Mouse (Mus musculus) kidney, postnatal 36 days (tissue): ENCODE results near the gene Eprs.
"Not testable (repeated sequence)": the region's sequence is repeated elsewhere in the genome, so short reads cannot be mapped to it uniquely, and the experiment has no call there.

Source experiments
- DNase-seq, 2 experiments: peaks; one replicate each; pipeline ENCODE4 v3.0.0; 2021 to 2022; ENCODE audit warnings: mixed read lengths in 2 of 2

The Eprs gene

DNA sequence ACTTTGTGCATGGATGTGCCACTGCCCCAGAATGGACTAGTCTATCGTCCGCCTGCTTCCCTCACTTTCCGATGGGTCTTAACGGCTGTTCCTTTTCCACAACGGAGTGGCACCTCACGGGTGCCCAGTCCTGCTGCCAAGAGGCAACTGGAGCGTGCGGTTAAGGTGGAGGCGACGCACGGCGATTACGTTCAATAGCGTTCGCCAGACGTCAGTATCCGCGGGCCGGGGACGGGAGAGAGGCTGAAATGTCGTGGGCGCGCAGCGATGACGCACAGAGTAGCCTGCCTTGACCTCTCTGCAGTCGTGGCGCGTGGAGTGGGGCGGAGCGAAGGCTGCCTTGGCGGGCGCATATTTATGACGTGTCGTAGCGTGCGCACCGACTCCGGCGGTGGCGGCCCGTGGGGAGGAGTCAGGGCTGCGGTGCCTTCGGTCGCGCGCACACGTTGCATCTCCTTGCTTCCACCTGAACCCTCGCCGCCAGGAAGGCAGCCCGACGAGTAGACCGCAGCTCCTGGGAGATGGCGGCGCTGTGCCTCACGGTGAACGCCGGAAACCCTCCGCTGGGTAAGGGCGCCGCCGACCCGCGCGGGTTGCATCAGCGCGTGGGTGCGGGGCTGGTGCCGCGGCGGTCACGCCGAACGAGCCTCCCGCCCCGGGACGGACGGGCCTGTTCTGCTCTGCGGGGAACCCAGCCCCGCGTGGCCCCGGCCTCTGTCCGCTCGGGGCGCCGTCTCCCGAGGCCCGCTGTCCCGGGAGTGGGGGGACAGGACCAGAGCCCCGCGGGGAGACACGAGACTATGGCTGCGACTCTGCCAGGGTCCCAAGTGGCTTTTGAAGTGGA is at the start of gene Eprs:
Gene Eprs (plus strand): TSS at position 368 of the 844 bp plus-strand sequence.
- peak; percentile 99 for DNase-seq

DNA sequence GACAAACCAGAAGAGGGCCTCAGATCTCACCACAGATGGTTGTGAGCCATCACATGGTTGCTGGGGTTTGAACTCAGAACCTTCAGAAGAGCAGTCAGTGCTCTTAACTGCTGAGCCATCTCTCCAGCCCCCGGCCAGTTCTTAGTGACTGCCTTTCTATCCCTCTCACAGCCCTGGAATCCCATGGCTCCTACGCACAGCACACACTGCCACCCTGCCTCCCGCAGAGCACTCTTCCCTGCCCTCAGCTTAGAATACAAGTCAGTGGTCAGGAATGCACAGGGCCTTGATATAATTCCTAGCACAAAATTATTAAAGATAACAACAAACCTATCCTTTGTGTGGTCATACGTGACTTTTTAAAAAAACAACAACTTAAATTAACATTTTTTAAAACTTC is 48.3 kb upstream of the Eprs start:
- DNase-seq, result no peak

DNA sequence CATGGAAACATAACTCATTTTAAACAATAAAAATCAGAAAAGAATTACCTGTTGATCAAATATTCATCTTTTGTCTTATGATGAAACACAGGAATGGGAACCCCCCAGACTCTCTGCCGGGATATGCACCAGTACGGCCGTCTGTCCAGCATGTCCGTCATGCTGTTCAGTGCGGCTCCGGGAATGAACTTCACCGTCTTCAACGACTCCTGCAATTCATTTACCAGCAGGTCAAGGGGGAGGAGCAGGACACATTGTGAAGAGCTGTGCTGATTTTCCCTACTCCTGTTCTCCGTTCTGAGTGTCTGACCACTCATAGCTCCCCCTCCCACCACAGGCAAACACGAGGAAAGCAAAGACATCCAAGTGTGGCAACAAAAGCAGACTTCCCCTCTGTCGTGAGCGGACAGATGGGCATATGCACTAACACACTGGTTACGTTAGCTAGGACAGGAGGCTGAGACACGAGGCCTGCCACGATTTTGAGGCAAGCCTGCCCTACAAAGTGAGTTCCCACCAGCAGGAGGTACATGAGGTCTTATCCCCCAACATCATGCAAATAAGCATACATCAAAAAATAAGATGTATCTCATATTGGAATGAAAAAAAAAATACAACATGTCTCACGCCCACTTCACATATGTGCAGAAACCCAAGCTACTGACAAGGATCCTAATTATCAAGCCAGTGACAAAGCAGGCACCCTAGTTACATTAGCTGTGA is 46.8 kb upstream of the Eprs start:
- DNase-seq, result peak; percentile 54 to 67

DNA sequence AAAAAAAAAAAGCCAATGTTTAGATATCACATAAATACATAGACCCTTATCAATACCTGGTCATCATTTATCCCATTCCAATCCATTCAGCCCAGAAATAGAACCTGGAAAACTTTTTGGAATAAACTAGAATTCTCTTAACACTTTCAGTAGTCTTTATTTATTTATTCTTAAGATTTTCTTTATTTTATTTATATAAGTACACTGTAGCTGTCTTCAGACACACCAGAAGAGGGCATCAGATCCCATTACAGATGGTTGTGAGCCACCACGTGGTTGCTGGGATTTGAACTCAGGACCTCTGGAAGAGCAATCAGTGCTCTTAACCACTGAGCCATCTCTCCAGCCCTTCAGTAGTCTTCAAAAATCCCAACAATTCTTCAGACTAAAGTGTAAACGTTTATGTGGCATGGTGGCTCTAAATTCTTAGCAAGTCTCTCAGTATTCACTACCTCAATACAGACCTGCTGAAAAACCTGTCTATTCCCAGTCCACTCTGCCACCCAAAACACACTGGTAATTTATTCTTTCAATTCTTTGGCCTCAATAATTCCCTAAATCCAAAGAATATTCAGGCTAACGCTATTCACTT is 35.0 kb upstream of the Eprs start:
- not testable (repeated sequence) for DNase-seq

DNA sequence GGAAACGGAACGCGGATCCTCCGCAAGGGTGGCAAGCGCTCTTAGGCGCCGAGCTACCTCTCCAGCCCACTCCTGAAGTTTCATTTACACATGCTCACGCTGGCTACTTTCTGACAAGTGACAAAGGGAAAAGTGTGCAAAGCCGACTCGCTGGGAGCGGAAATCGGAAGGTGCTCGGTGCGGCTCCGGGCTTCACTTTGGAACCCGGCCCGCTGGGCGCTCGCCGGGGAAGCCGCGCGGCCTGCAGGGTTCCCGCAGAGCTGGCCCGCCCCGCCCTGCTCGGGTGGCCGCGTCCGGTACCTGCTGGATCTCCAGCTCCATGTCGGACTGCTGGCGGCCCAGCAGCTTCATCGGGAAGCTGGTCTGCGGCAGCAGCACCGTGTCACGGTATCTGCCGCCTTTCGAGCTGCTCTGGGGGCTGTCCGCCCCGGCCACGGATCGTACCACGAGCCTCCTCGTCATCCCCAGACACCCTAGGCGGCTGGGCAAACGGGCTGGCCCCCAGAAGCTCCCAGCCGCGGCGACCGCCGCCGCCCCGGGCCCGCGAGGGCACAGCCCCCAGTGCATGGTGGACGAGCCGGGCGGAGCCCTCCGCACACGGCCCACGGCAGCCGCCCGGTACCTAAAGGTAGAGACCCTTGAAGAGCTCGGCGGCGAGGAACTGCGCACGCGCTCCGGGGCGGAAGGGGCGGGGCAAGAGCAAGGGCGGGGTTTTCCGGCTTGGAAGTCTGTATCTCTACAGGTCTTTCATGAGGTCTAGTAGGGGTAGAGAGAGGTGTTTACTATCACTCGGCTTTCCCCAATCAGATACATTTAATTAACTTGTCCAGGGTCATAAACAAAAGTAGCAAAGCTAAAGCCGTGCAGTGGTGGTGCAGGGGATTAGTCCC is 33.9 kb upstream of the Eprs start, which contains the start of gene Iars2:
Gene Iars2 (minus strand): TSS at position 676 of the 890 bp plus-strand sequence.
- DNase-seq, result peak; percentile 91 to 96

DNA sequence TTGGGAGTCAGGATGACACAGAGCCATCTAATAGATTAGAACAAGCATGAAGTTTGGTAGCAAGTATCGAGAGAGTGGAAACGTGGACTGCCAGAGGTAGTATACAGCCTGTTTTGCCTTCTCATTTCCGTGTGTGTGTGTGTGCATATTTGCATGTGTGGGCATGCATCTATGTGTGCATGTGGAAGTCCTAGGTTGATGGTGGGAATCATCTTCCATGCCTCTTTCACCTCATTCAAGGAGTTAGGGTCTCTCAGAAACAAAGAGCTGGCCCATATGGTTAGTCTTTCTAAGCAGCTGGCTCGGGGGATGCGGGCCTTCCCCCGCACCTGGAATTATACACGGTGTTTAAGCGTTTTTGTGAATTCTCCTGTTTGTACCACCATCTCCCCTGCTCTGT is 33.0 kb upstream of the Eprs start:
- no peak for DNase-seq

- DNase-seq, result no peak
Measured at GRCm38 (mm10) chr1:185331364-185331763, 31.5 kb upstream of the Eprs start.

- peak; percentile 92 for DNase-seq
Measured at GRCm38 (mm10) chr1:185331983-185332430, 30.8 kb upstream of the Eprs start, which contains the start of gene Bpnt1. Gene Bpnt1 (plus strand): TSS chr1:185332149.

DNA sequence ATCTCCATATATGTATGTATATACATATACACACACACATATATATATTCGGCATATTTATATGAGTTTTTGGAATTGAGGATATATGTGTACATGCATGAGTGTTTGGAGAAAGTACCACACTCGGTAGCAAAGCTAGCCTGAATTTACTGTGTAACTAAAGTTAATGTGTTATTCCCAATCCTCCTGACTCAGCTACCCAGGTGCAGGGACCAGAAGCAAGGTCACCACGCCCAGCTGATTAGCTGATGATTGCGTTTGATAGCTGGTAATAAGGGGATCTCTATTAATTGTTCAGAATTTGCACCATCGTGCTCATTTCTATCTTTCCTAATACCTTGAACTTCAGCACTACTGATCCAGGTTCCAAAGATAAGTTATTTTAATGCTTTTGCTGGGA is 29.2 kb upstream of the Eprs start:
- DNase-seq, result peak; percentile 25 to 57

- DNase-seq, result no peak
Measured at GRCm38 (mm10) chr1:185334136-185334535, 28.7 kb upstream of the Eprs start.

DNA sequence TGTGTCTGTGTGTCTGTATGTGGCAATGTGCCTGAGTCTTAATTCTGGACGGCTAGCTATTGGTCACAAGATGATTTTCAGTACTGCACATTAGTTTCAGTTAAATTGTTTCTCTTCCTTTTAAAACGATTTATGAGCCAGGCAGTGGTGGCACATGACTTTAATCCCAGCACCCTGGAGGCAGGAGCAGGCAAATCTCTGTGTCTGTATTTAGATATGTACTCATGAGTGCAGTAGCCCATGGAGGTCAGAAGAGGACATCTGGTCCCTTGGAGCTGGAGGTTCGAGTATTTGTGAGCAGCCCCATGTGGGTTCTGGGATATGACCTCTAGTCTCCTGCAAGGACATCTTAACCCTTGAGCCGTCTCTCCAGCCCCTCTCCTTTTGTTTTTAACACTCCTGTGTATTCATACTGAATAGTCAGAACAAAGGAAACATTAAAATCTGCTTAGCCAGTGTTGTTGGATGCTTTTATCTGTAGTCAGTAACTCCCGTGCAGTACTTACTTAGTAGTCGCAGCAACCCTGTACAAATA is 27.5 kb upstream of the Eprs start:
- DNase-seq, result peak in 1 of 2 experiments; percentile 34

DNA sequence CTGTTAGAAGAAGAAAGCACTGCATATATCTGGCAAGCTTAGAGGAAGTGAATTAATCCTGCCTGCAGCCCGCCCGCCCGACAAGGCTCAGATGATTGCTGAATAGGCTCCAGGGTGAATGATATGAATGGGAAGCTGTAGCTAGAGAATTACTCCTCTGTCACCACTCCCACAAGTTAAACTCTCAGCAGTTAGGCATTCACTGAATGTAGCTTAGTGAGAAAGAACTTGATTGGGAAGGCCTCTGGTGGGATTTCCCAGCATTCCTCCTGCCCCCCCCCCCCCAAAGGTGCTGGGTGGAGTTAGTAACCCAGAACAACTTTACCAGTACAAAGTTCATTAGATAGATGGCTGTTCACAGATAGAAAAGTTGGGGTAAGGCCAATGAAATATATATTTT is 26.3 kb upstream of the Eprs start:
- no peak for DNase-seq

DNA sequence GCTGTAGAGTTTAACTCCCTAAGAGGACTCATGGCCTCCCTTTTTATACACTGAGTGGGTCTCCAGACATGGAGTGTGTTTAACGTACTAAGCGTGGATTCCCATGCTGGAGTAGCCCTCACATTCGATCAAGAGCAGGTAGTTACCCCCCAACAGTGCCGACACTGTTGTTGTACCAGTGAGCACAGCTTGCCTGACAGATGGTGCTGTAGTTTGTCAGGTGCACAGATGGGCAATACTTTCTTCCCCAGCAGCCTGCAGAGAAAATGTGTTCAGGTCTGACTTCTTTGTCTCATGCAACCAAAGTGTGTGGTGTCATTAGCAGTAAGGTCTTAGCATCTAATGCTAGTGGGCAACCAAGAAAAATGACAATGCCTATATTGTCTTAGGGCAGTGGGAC is 20.4 kb upstream of the Eprs start:
- DNase-seq, result no peak

DNA sequence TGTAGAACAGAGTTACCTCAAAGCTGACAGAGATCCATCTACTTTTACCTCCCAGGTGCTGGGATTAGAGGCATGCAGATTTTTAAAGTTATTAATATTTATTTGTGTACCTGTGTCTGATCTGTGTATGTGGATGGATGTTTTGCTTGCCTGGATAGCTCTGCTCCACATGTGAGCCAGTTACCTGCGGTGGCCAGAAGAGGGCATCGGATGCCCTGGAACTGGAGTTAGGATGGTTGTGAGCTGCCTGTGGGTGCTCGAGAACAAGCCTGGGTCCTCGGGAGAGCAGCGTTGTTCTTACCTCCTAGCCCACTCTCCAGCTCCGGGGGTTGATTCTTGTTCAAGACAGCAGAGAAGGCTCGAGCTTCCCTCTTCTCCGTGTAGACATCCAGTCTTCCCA is 19.4 kb upstream of the Eprs start:
- DNase-seq, result no peak

GRCm38 (mm10) chr1:185346188-185346587 is 16.7 kb upstream of the Eprs start:
- DNase-seq, result peak; percentile 35

- DNase-seq, result no peak
Measured at GRCm38 (mm10) chr1:185349741-185350140, 13.1 kb upstream of the Eprs start.

GRCm38 (mm10) chr1:185350611-185351010 is 12.2 kb upstream of the Eprs start:
- DNase-seq, result no peak

GRCm38 (mm10) chr1:185352151-185352550 is 10.7 kb upstream of the Eprs start:
- DNase-seq, result no peak

DNA sequence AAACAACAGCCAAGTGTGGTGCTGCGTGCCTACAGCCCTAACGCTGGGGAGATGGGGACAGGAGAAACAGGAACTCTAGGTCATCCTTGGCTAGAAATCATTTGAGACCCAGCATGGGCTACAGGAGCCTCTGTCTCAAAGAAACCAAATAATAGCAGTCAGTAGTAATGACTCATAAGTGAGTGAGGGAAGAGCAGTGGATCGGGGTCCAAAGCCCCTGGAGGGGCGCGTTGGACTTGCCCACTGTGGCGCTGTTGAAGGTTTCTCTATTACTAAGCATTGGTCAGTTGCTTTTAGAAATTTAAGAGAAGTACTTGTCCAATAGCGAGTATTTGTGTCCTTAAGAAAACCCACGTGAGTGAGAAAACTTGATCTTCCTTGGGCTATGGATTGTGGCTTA is 9.5 kb upstream of the Eprs start:
- no peak for DNase-seq

DNA sequence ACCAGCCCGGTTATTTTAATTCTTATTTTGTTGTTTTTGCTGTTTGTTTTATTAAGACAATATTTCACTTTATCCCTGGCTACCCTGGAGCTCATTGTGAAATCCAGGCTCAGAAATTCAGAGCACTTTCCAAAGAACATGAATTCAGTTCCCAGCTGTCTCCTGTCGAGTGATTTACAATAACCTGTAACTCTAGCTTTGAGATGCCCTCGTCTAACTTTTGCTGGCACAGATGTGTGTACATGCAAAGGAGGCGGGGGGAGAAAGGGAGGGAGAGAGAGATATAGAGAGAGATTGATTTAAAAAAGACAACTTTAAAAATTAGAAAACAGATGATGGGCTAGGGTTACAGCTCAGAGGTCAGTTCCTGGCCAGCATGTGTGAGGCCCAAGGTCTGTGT is 8.1 kb upstream of the Eprs start:
- no peak for DNase-seq

- no peak for DNase-seq
Measured at GRCm38 (mm10) chr1:185356246-185356645, 6.6 kb upstream of the Eprs start.

DNA sequence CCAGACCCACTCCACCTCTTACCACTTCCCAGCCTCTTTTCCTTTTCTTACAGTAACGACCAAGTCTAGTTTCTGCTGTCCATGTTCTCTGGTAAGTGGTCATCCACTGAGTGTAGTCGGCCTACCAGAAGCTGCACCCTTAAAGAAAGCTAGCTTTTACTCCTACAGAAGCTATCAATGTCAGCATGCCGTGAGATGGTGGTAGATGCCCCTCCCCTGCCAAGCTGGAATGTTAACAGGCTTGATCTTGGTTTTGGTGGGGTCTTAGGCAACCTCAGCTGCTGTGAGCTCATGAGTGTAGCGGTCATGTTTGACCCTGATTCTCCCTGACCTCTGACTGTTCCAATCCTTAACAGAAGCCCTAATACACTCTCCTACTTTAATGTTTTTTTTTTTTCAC is 4.6 kb upstream of the Eprs start:
- no peak for DNase-seq
